Mouse (Mus musculus): ENCODE data around the gene Aip. TPM values are rescaled to one million over a fixed set of nuclear protein-coding genes. Genes with fewer than 3 reads are reported as not detected.

The Aip gene
- polyA plus RNA-seq, 1 experiment, result 53.5 TPM

GRCm38 (mm10) chr19:4098426-4098825 lies 27.2 kb downstream of the Aip start:
- peaks cover 3% of the 10 kb centered on the region; the same call in 1 of the 2 replicates for H3K4me1 ChIP-seq (ENCODE audit: control insufficient read depth, insufficient read depth, low read length)
- TF ChIP-seq POLR2A (IDR thresholded peaks at IDR 0.05; ENCODE audit: borderline replicate concordance, control insufficient read depth, low read depth, low read length) (peak; percentile 22; the same call in 1 of the 2 replicates), CTCF (IDR thresholded peaks at IDR 0.05; ENCODE audit: control insufficient read depth, insufficient read depth, low read length) (no peak)
- 35% methylated on average over 13 of the region's 13 CpGs for WGBS
- peak overlapping the region; percentile 97 for H3K27ac ChIP-seq (ENCODE audit: control insufficient read depth, insufficient read depth, low read depth, low read length, poor library complexity)
- peak overlapping the region; percentile 70 for H3K4me3 ChIP-seq (replicated peaks; ENCODE audit: control insufficient read depth, low read depth, low read length)

- peaks cover 3% of the 10 kb centered on the region; the same call in 1 of the 2 replicates for H3K4me1 ChIP-seq (ENCODE audit: control insufficient read depth, insufficient read depth, low read length)
- WGBS, result 3% methylated on average over 21 of the region's 21 CpGs
- peak overlapping the region; percentile 70 for H3K4me3 ChIP-seq (replicated peaks; ENCODE audit: control insufficient read depth, low read depth, low read length)
- peak overlapping the region; percentile 97 for H3K27ac ChIP-seq (ENCODE audit: control insufficient read depth, insufficient read depth, low read depth, low read length, poor library complexity)
- TF ChIP-seq CTCF (IDR thresholded peaks at IDR 0.05; ENCODE audit: control insufficient read depth, insufficient read depth, low read length) (no peak), POLR2A (IDR thresholded peaks at IDR 0.05; ENCODE audit: borderline replicate concordance, control insufficient read depth, low read depth, low read length) (no peak)
Measured at GRCm38 (mm10) chr19:4097441-4097825, 28.2 kb downstream of the Aip start.

GRCm38 (mm10) chr19:4096642-4097440 lies 28.8 kb downstream of the Aip start, which contains the start of gene Cdk2ap2:
Cdk2ap2 (plus strand) TSS chr19:4097182.
- Histone ChIP-seq H3K4me1 (ENCODE audit: control insufficient read depth, insufficient read depth, low read length) (peaks cover 3% of the 10 kb centered on the region; the same call in 1 of the 2 replicates), H3K27ac (ENCODE audit: control insufficient read depth, insufficient read depth, low read depth, low read length, poor library complexity) (peak within 1 kb of the TSS; percentile 97), H3K4me3 (replicated peaks; ENCODE audit: control insufficient read depth, low read depth, low read length) (peak within 1 kb of the TSS; percentile 70)
- WGBS, result 2% methylated on average over 65 of the region's 65 CpGs
- TF ChIP-seq CTCF (IDR thresholded peaks at IDR 0.05; ENCODE audit: control insufficient read depth, insufficient read depth, low read length) (peak; percentile 3; the same call in 1 of the 2 replicates), POLR2A (IDR thresholded peaks at IDR 0.05; ENCODE audit: borderline replicate concordance, control insufficient read depth, low read depth, low read length) (peak; percentile 75; the same call in 1 of the 2 replicates)

- no peak overlapping the region for H3K4me3 ChIP-seq (replicated peaks; ENCODE audit: control insufficient read depth, low read depth, low read length)
- H3K4me1 ChIP-seq (ENCODE audit: control insufficient read depth, insufficient read depth, low read length), result peaks cover 1% of the 10 kb centered on the region; the same call in 1 of the 2 replicates
- no peak overlapping the region for H3K27ac ChIP-seq (ENCODE audit: control insufficient read depth, insufficient read depth, low read depth, low read length, poor library complexity)
- TF ChIP-seq CTCF (IDR thresholded peaks at IDR 0.05; ENCODE audit: control insufficient read depth, insufficient read depth, low read length) (no peak), POLR2A (IDR thresholded peaks at IDR 0.05; ENCODE audit: borderline replicate concordance, control insufficient read depth, low read depth, low read length) (no peak)
- 80% methylated on average over 3 of the region's 3 CpGs for WGBS
Measured at GRCm38 (mm10) chr19:4095802-4096201, 29.9 kb downstream of the Aip start.

- Histone ChIP-seq H3K27ac (ENCODE audit: control insufficient read depth, insufficient read depth, low read depth, low read length, poor library complexity) (no peak overlapping the region), H3K4me1 (ENCODE audit: control insufficient read depth, insufficient read depth, low read length) (peaks cover 1% of the 10 kb centered on the region; the same call in 1 of the 2 replicates), H3K4me3 (replicated peaks; ENCODE audit: control insufficient read depth, low read depth, low read length) (no peak overlapping the region)
- TF ChIP-seq CTCF (IDR thresholded peaks at IDR 0.05; ENCODE audit: control insufficient read depth, insufficient read depth, low read length) (no peak), POLR2A (IDR thresholded peaks at IDR 0.05; ENCODE audit: borderline replicate concordance, control insufficient read depth, low read depth, low read length) (no peak)
- WGBS, result 82% methylated on average over 5 of the region's 5 CpGs
Measured at GRCm38 (mm10) chr19:4094774-4095303, 30.8 kb downstream of the Aip start.

- TF ChIP-seq POLR2A (IDR thresholded peaks at IDR 0.05; ENCODE audit: borderline replicate concordance, control insufficient read depth, low read depth, low read length) (no peak), CTCF (IDR thresholded peaks at IDR 0.05; ENCODE audit: control insufficient read depth, insufficient read depth, low read length) (no peak)
- H3K4me3 ChIP-seq (replicated peaks; ENCODE audit: control insufficient read depth, low read depth, low read length), result no peak overlapping the region
- H3K27ac ChIP-seq (ENCODE audit: control insufficient read depth, insufficient read depth, low read depth, low read length, poor library complexity), result no peak overlapping the region
- WGBS, result 77% methylated on average over 3 of the region's 3 CpGs
- H3K4me1 ChIP-seq (ENCODE audit: control insufficient read depth, insufficient read depth, low read length), result peaks cover 1% of the 10 kb centered on the region; the same call in 1 of the 2 replicates
Measured at GRCm38 (mm10) chr19:4094348-4094747, 31.3 kb downstream of the Aip start.

- H3K4me3 ChIP-seq (replicated peaks; ENCODE audit: control insufficient read depth, low read depth, low read length), result no peak overlapping the region
- no peak for TF ChIP-seq POLR2A (IDR thresholded peaks at IDR 0.05; ENCODE audit: borderline replicate concordance, control insufficient read depth, low read depth, low read length)
- no peak for TF ChIP-seq CTCF (IDR thresholded peaks at IDR 0.05; ENCODE audit: control insufficient read depth, insufficient read depth, low read length)
- no peak overlapping the region for H3K27ac ChIP-seq (ENCODE audit: control insufficient read depth, insufficient read depth, low read depth, low read length, poor library complexity)
- peaks cover 1% of the 10 kb centered on the region; the same call in 1 of the 2 replicates for H3K4me1 ChIP-seq (ENCODE audit: control insufficient read depth, insufficient read depth, low read length)
- 70% methylated on average over 7 of the region's 7 CpGs for WGBS
Measured at GRCm38 (mm10) chr19:4093772-4094171, 31.9 kb downstream of the Aip start.

GRCm38 (mm10) chr19:4092750-4093149 lies 32.9 kb downstream of the Aip start:
- Histone ChIP-seq H3K27ac (ENCODE audit: control insufficient read depth, insufficient read depth, low read depth, low read length, poor library complexity) (no peak overlapping the region), H3K4me1 (ENCODE audit: control insufficient read depth, insufficient read depth, low read length) (peaks cover 1% of the 10 kb centered on the region; the same call in 1 of the 2 replicates), H3K4me3 (replicated peaks; ENCODE audit: control insufficient read depth, low read depth, low read length) (no peak overlapping the region)
- no peak for TF ChIP-seq POLR2A (IDR thresholded peaks at IDR 0.05; ENCODE audit: borderline replicate concordance, control insufficient read depth, low read depth, low read length)
- TF ChIP-seq CTCF (IDR thresholded peaks at IDR 0.05; ENCODE audit: control insufficient read depth, insufficient read depth, low read length), result no peak
- 30% methylated on average over 3 of the region's 3 CpGs for WGBS
